Mouse (Mus musculus): ENCODE results near the gene Pde1b. TPM values are rescaled to one million over a fixed set of nuclear protein-coding genes. Genes with fewer than 3 reads are reported as not detected.
A peak's percentile ranks its signal among the peaks of the same experiment; 100 is the strongest.

Pde1b gene
- polyA plus RNA-seq, 1 experiment: 3.3 TPM

DNA sequence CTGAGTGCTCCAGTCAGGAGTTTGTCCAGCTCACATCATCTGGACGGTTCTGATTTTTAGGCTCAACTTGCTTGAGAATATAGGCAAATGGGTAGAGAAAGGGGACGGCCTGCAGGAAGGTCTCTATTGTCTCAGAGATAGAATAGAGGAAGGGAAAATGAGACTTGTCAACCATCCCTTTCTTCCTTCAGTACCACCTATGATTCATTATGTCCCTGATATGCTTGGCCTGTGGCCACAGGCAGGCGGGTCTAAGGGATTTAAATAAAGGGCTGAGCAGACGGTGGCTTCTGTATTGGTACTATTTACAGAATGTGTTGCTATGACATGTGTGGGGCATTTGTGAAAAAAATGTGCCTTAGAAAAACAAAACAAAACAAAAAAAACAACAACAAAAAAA is 14.5 kb upstream of the Pde1b start:
- no peaks in the 10 kb centered on the region for H3K4me1 ChIP-seq (ENCODE audit: control insufficient read depth, insufficient read depth, insufficient read length, low read length)
- no peak overlapping the region for H3K4me3 ChIP-seq (ENCODE audit: insufficient read depth, low read depth, low read length)
- H3K27ac ChIP-seq (replicated peaks; ENCODE audit: low read depth, low read length): no peak overlapping the region

DNA sequence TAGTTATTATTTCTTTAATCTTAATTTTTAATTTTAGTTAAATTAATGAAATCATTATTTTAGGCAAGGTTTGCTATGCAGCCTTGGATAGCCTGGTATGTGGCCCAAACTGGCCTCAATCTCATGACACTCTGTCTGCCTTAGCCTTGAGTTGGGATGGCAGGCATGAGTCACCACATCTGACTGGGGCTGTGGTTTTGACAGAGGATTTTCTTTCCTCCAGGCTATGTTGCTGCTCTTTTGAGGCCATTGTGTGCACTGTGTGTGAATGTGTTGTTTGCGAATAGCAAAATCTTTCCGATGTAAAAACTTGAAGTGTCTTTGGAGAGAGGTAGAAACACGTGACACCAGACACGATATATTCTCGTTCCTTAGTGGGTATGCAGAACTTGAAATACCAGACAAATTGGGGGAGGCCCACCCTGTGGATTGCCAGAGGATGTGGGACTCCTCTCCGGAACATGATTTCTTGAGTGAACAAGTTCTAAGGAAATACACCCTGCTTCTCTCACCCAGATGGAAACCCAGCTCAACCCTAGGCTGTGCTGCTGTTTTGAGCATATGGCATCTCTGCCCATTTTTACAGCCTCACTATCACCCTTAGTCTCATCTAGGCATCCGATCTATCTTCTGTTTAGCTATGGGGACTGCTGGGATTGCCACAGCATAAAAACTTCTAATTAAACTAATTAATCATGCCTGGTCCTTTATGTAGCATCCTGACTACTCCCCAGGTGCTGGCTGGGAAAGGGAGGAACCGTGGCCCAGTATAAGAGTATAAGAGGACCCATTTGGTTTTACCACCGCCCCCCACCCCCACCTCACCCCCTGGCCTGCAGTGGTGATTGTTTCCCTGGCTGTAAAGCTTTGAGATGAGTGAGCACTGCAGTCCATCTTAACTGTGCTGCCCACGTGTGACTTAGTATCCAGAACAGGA is 6.4 kb upstream of the Pde1b start:
- Histone ChIP-seq H3K27ac (replicated peaks; ENCODE audit: low read depth, low read length) (no peak overlapping the region), H3K4me3 (ENCODE audit: insufficient read depth, low read depth, low read length) (no peak overlapping the region), H3K4me1 (ENCODE audit: control insufficient read depth, insufficient read depth, insufficient read length, low read length) (no peaks in the 10 kb centered on the region)

DNA sequence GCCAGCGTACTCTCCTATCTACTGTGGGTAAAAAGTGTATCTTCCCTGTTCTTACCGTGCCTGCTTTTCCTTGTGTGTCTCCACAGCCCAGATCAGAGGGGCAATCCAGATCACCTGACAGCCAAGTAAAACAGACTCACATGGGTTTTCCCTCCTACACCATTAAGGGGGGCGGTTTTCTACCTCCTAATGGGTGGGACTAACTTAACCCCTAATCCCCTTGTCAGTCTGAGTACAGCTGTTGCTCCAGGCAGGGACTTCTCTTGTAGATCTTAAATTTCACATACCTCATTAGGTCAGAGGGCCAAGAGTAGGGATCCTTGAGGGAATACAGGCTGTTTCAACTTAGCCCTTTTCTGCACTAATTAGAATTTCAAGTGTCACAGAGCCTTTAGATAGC is 4.7 kb upstream of the Pde1b start:
- Histone ChIP-seq H3K4me3 (ENCODE audit: insufficient read depth, low read depth, low read length) (no peak overlapping the region), H3K4me1 (ENCODE audit: control insufficient read depth, insufficient read depth, insufficient read length, low read length) (0 out of 2 replicates have a peak, but pooled peaks cover 2% of the 10 kb centered on the region)

DNA sequence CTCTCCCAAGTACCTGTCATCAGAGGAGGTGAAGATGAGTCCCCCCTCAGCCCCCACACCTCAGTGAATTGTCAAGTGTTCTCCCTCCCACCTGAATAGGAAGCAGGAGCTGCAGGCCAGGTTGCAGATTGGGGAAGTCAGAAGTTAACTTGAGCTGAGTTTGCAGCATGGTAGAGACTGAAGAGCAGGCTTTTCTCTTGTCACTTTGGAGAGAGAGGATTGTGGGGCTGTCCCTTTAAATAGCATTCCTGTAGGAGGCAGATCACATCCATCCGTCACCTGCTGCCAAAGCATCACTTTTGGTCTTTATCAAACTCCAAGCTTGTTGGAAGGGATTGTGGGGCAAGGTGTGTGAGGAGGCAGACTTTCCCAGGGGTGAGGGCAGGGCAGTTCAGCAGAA is 2.1 kb upstream of the Pde1b start:
- no peak overlapping the region for H3K27ac ChIP-seq (replicated peaks; ENCODE audit: low read depth, low read length)
- no peak overlapping the region for H3K4me3 ChIP-seq (ENCODE audit: insufficient read depth, low read depth, low read length)
- 0 out of 2 replicates have a peak, but pooled peaks cover 2% of the 10 kb centered on the region for H3K4me1 ChIP-seq (ENCODE audit: control insufficient read depth, insufficient read depth, insufficient read length, low read length)

More for the DNA sequence above, 4.7 kb upstream of the Pde1b start:
- H3K27ac ChIP-seq (replicated peaks; ENCODE audit: low read depth, low read length): no peak overlapping the region

DNA sequence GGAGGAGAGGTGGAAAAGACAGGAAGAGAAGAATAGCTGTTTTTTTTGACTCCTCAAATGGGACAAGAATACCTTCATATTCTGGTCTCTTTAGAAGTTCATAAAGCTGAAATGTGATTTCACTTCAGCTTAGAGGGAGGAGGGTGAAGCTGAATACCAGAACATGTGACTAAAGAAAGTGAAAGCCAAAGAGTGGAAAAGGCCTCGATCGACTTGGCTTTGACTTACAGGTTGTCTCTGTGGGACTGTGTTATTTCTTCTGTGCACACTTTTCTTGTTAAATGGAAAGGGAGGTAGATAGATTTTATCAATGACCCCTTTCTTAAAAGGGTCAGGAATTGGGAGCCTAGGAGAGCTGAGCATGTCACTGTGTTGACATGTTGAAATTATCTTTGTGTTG is 1.6 kb upstream of the Pde1b start:
- Histone ChIP-seq H3K4me3 (ENCODE audit: insufficient read depth, low read depth, low read length) (no peak overlapping the region), H3K4me1 (ENCODE audit: control insufficient read depth, insufficient read depth, insufficient read length, low read length) (0 out of 2 replicates have a peak, but pooled peaks cover 2% of the 10 kb centered on the region), H3K27ac (replicated peaks; ENCODE audit: low read depth, low read length) (no peak overlapping the region)

DNA sequence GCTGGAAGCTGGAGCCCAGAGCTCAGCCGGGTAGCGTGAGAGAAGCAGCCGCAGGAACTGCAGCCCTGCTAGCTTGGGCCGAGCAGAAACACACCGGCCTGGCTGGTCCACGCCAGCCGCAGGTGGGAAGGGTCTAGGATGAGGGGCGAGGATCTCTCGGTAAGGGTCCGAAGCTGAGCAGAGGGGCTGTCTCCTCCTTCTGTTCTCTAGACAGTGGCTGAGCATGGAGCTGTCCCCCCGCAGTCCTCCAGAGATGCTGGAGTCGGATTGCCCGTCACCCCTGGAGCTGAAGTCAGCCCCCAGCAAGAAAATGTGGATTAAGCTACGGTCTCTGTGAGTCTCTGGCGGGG is 392 bp downstream of the Pde1b start:
- Histone ChIP-seq H3K4me3 (ENCODE audit: insufficient read depth, low read depth, low read length) (peak overlapping the region; percentile 53), H3K27ac (replicated peaks; ENCODE audit: low read depth, low read length) (no peak overlapping the region), H3K4me1 (ENCODE audit: control insufficient read depth, insufficient read depth, insufficient read length, low read length) (0 out of 2 replicates have a peak, but pooled peaks cover 2% of the 10 kb centered on the region)

DNA sequence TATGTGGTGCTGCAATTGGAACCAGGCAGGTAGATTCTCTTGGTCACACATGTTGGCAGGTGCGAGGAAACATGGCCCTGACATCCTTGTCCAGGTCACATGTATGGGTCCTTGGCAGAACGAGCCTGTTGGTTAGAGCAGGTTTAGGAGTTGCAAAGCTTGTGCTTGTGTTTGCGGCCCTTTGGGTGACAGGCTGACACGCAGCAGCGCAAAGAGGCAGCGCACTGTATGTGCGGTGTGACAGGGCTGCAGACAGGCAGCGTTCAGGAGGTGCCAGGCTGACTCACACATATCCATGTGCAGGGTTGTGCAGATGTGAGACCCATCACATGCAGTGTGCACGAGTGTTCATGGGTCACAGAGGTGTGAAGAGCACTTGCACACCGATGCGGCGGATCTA is 826 bp downstream of the Pde1b start:
- Histone ChIP-seq H3K4me3 (ENCODE audit: insufficient read depth, low read depth, low read length) (no peak overlapping the region), H3K4me1 (ENCODE audit: control insufficient read depth, insufficient read depth, insufficient read length, low read length) (0 out of 2 replicates have a peak, but pooled peaks cover 2% of the 10 kb centered on the region), H3K27ac (replicated peaks; ENCODE audit: low read depth, low read length) (no peak overlapping the region)

DNA sequence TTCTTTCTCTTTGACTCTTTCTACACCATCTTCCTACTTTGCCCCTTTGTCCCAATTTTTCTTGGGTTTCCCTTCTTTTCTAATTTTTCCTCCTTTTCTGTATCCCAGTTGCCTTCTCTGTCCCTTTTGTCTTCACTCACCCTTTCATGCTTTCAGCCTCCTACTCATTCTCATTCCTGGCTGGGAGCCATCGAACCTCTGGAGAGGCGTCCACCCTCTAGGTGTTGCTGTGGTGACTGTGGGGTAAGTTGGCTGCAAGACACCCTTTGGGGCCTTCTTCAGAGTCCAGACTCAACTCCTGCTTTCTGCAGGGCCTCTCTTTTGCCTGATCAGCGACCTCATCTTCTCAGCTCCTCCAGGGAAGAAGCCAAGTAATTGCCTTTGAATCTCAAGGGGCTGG is 6.5 kb downstream of the Pde1b start:
- no peak overlapping the region for H3K4me3 ChIP-seq (ENCODE audit: insufficient read depth, low read depth, low read length)
- no peak overlapping the region for H3K27ac ChIP-seq (replicated peaks; ENCODE audit: low read depth, low read length)
- no peaks in the 10 kb centered on the region for H3K4me1 ChIP-seq (ENCODE audit: control insufficient read depth, insufficient read depth, insufficient read length, low read length)

DNA sequence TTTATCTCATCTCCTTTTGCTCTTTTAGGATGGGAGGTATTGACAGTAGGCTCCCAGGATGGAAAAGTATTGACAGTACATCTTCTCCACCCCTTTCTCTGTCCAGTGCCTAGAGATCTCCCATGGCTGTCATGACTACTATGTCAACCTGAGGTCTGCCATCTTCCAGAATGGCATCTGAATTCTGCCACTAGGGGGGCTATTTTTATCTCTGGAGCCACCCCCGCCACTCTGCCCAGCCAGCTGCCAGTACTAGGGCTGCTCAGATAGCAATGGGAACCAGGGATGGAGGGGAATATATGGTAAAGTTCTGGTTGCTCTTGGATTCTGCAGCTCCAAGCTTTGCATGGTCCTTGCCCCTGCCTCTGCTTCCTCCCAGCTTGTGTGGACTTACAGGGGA is 8.8 kb downstream of the Pde1b start:
- H3K4me1 ChIP-seq (ENCODE audit: control insufficient read depth, insufficient read depth, insufficient read length, low read length): peaks cover 3% of the 10 kb centered on the region; the same call in 1 of the 2 replicates

DNA sequence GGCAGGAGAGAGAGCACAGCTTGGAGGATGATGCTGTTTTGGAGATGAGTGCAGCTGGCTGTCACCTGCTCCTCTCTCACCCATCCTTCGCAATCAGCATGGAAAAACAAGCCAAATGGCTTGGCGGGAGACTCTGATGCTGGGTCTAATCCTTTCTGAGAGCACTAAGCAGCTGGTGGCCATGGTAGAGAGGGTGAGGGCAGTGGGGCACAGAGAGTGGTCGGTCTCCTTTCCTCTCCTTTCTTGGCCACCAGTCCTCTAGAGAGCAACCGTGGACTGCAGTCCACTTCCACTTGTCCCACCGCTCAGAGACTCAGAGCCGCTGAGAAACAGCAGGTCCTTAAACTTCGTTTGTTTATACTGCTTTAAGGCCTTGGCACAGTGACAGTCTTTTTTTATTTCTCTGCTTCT is 10.8 kb downstream of the Pde1b start:
- peaks cover 3% of the 10 kb centered on the region; the same call in 1 of the 2 replicates for H3K4me1 ChIP-seq (ENCODE audit: control insufficient read depth, insufficient read depth, insufficient read length, low read length)
- H3K27ac ChIP-seq (replicated peaks; ENCODE audit: low read depth, low read length): no peak overlapping the region
- 0 out of 2 replicates have a peak overlapping the region, but pooled peaks have one; percentile 26 for H3K4me3 ChIP-seq (ENCODE audit: insufficient read depth, low read depth, low read length)

More for the DNA sequence above, 8.8 kb downstream of the Pde1b start:
- H3K4me3 ChIP-seq (ENCODE audit: insufficient read depth, low read depth, low read length): no peak overlapping the region
- no peak overlapping the region for H3K27ac ChIP-seq (replicated peaks; ENCODE audit: low read depth, low read length)

DNA sequence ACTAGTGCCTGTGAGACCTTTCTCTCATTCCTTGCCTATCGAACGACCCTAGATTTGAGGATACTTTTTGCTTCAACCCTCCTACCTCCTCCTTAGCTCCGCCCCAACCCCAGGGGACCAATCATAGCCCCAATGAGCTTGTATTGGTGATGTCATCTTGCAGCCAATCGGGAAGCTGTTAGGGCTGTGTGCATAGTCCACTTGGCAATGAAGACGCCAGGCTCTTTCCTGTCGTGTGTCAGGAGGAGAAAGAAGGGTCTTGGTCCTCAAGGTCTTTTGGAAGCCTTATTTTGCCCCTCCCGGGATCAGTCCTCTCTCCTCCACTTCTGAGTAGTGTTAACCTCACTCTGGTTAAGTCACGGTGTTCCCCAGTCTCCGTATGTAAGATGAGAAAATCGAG is 11.3 kb downstream of the Pde1b start:
- Histone ChIP-seq H3K4me3 (ENCODE audit: insufficient read depth, low read depth, low read length) (peak overlapping the region; percentile 57), H3K4me1 (ENCODE audit: control insufficient read depth, insufficient read depth, insufficient read length, low read length) (peaks cover 3% of the 10 kb centered on the region; the same call in 1 of the 2 replicates), H3K27ac (replicated peaks; ENCODE audit: low read depth, low read length) (peak overlapping the region; percentile 82)

DNA sequence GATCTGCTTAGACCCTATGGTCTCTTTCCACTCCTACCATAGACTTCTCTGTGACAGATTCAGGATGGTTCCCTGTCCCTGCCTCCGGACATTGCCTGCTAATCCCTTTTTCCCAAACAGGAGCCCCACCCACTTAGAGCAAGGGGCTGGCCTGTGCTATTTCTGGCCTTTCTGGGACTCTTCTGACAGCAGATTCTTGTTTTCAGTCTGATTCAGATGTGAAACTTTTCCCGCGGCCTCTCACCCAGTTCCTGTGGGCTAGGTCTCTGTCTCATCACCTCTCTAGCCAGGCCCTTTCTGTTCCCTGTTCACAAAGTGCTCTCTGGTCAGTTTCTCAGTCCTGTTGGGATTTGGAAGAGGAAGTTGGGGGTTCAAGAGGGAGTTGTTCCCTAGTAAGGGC is 12.1 kb downstream of the Pde1b start:
- Histone ChIP-seq H3K27ac (replicated peaks; ENCODE audit: low read depth, low read length) (peak overlapping the region; percentile 64), H3K4me3 (ENCODE audit: insufficient read depth, low read depth, low read length) (peak overlapping the region; percentile 28; the same call in 1 of the 2 replicates), H3K4me1 (ENCODE audit: control insufficient read depth, insufficient read depth, insufficient read length, low read length) (peaks cover 3% of the 10 kb centered on the region; the same call in 1 of the 2 replicates)

DNA sequence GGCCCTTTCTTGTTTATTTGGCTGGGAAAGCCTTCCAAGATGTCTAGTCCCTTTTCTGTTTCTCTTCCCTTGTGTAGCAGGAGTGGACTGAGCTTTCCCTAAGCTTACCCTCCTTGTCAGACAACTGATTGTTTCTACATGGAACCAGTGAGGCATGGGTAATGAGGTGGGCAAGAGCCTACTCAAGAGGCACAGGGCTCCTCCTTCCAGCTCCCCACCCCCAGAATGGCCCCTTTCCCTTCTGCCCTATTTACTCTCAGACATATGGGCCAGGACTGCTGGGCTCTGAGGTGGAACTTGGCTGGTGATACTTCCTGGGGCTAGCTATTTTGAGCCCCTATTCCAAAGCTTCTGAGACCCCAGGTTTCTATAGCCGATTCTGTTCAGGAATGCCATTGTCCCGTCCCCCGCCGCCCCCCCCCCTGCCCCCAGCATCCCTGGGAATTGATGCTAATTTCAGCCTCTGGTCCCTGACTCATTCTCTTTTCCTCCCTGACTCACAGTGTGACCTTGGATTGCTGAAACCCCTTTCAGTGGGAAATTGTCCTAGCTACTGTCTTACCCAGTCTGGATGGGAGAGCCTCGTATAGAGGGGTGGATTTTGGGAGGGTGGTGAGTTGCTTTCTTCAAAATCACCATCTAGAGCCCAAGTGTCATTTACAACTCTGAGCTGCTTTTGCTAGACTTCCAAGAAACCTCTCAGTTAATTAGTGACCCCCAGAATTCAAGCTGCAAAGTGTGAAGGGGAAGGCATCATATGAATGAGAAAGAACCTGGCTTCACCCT is 16.0 kb downstream of the Pde1b start:
- no peak overlapping the region for H3K4me3 ChIP-seq (ENCODE audit: insufficient read depth, low read depth, low read length)
- no peak overlapping the region for H3K27ac ChIP-seq (replicated peaks; ENCODE audit: low read depth, low read length)
- peaks cover 3% of the 10 kb centered on the region; the same call in 1 of the 2 replicates for H3K4me1 ChIP-seq (ENCODE audit: control insufficient read depth, insufficient read depth, insufficient read length, low read length)

DNA sequence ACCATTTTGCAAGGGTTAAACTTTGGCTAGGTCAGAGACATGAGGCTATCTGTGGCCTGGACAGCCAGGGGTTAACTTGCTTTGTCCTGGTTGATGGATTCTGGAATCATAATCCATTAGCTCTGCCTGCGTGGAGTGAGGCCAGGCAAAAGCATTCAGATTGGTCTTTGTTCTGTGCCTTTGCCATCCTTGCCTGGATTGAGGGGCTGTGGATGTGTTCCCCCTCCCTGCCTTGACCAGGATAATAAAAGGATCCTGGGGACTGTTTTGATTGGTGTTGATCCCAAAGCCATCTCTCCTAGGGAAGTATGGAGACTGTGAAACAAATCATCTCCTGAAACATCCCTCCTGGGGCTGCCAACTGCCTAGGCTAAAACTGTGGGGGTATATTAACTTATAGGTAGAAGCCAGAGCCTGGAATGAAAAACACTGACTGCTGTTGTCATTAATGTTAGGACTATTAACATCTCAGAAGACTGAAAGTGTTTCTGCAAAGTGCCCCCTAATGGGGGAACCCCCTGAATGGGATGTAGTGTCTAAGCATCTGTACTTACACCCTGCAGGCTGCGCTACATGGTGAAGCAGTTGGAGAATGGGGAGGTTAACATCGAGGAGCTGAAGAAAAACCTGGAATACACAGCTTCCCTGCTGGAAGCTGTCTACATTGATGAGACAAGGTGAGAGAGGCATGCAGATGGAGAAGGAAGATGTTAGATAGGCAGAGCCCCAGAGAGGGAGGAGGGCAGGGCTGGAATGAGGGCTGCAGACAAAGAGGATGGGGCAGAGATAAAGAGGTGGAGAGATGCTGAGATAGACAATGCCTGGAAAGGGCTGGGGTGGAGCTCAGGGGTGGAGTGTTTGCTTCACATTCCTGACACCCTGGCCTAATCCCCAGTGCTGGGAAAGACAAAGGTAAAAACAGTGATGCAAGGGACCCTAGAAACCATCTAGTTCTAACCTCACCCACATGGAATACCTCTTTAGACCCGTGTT is 16.8 kb downstream of the Pde1b start:
- H3K4me1 ChIP-seq (ENCODE audit: control insufficient read depth, insufficient read depth, insufficient read length, low read length): peaks cover 1% of the 10 kb centered on the region; the same call in 1 of the 2 replicates
- no peak overlapping the region for H3K27ac ChIP-seq (replicated peaks; ENCODE audit: low read depth, low read length)
- H3K4me3 ChIP-seq (ENCODE audit: insufficient read depth, low read depth, low read length): no peak overlapping the region

Data from brown adipose tissue, adult 24 weeks (tissue).